Mouse (Mus musculus) ES-Bruce4 (cell line): ENCODE results near the gene Sec24a.

Experiments used
- CTCF ChIP-seq: IDR thresholded peaks from one replicate; pipeline ENCODE4 v1.8.1; 2011; ENCODE audit warnings: low read depth, low read length
- EP300 ChIP-seq: IDR thresholded peaks from 2 replicates; pipeline ENCODE4 v1.6.1; 2011; ENCODE audit warnings: low read depth, low read length; ENCODE audit not compliant: insufficient read depth
- POLR2A ChIP-seq: IDR thresholded peaks from one replicate; pipeline ENCODE4 v1.8.1; 2011; ENCODE audit warnings: low read length; ENCODE audit not compliant: insufficient read depth

GRCm38 (mm10) chr11:51757625-51758024, 5.8 kb downstream of the Sec24a start:
- TF ChIP-seq POLR2A: no peak
- TF ChIP-seq EP300: no peak
- no peak for TF ChIP-seq CTCF
